Mouse (Mus musculus): ENCODE data around the gene Dok5. TPM values are rescaled to one million over a fixed set of nuclear protein-coding genes. Genes with fewer than 3 reads are reported as not detected.

Gene Dok5
- polyA plus RNA-seq, 1 experiment from 2014 or later, result 0.63 TPM

- H3K4me2 ChIP-seq (replicated peaks; ENCODE audit: low read depth), result no peak overlapping the region
- WGBS, result 73% methylated on average over 2 of the region's 2 CpGs
- H3K36me3 ChIP-seq (ENCODE audit: control insufficient read depth, insufficient read depth), result no peaks in the 10 kb centered on the region
- TF ChIP-seq CTCF (IDR thresholded peaks at IDR 0.05; ENCODE audit: low read depth), result no peak
- H3K9me3 ChIP-seq (ENCODE audit: control insufficient read depth), result no peaks in the 10 kb centered on the region
- ATAC-seq, result no peak
- H3K9ac ChIP-seq (ENCODE audit: low read depth, low read length), result no peak overlapping the region
- H3K4me3 ChIP-seq (ENCODE audit: low read depth, low read length), result no peak overlapping the region
- H3K4me1 ChIP-seq (replicated peaks; ENCODE audit: control insufficient read depth, insufficient read depth, low read length), result no peaks in the 10 kb centered on the region
- H3K27ac ChIP-seq (ENCODE audit: low read depth, low read length), result no peak overlapping the region
- H3K27me3 ChIP-seq (replicated peaks; ENCODE audit: control insufficient read depth, insufficient read depth, low read length), result no peaks in the 10 kb centered on the region
These were observed 11.9 kb downstream of the Dok5 start for GRCm38 (mm10) chr2:170743521-170743920.

- H3K4me3 ChIP-seq (ENCODE audit: low read depth, low read length), result no peak overlapping the region
- no peaks in the 10 kb centered on the region for H3K36me3 ChIP-seq (ENCODE audit: control insufficient read depth, insufficient read depth)
- H3K27me3 ChIP-seq (replicated peaks; ENCODE audit: control insufficient read depth, insufficient read depth, low read length), result no peaks in the 10 kb centered on the region
- no peak for TF ChIP-seq CTCF (IDR thresholded peaks at IDR 0.05; ENCODE audit: low read depth)
- no peak overlapping the region for H3K4me2 ChIP-seq (replicated peaks; ENCODE audit: low read depth)
- H3K4me1 ChIP-seq (replicated peaks; ENCODE audit: control insufficient read depth, insufficient read depth, low read length), result no peaks in the 10 kb centered on the region
- no peaks in the 10 kb centered on the region for H3K9me3 ChIP-seq (ENCODE audit: control insufficient read depth)
- 76% methylated on average over 3 of the region's 3 CpGs for WGBS
- H3K9ac ChIP-seq (ENCODE audit: low read depth, low read length), result no peak overlapping the region
- H3K27ac ChIP-seq (ENCODE audit: low read depth, low read length), result no peak overlapping the region
- ATAC-seq, result no peak
These were observed 17.3 kb downstream of the Dok5 start for GRCm38 (mm10) chr2:170748901-170749300.

- Histone ChIP-seq H3K36me3 (ENCODE audit: control insufficient read depth, insufficient read depth) (no peaks in the 10 kb centered on the region), H3K27me3 (replicated peaks; ENCODE audit: control insufficient read depth, insufficient read depth, low read length) (no peaks in the 10 kb centered on the region), H3K27ac (ENCODE audit: low read depth, low read length) (no peak overlapping the region), H3K4me2 (replicated peaks; ENCODE audit: low read depth) (no peak overlapping the region), H3K4me1 (replicated peaks; ENCODE audit: control insufficient read depth, insufficient read depth, low read length) (no peaks in the 10 kb centered on the region), H3K9me3 (ENCODE audit: control insufficient read depth) (no peaks in the 10 kb centered on the region), H3K9ac (ENCODE audit: low read depth, low read length) (no peak overlapping the region), H3K4me3 (ENCODE audit: low read depth, low read length) (no peak overlapping the region)
- no peak for ATAC-seq
- WGBS, result 60% methylated on average over 10 of the region's 10 CpGs
- TF ChIP-seq CTCF (IDR thresholded peaks at IDR 0.05; ENCODE audit: low read depth), result no peak
These were observed 20.7 kb downstream of the Dok5 start for GRCm38 (mm10) chr2:170752191-170752850.

- no peaks in the 10 kb centered on the region for H3K27me3 ChIP-seq (replicated peaks; ENCODE audit: control insufficient read depth, insufficient read depth, low read length)
- WGBS, result 60% methylated on average over 2 of the region's 2 CpGs
- ATAC-seq, result no peak
- H3K4me3 ChIP-seq (ENCODE audit: low read depth, low read length), result no peak overlapping the region
- TF ChIP-seq CTCF (IDR thresholded peaks at IDR 0.05; ENCODE audit: low read depth), result no peak
- H3K4me1 ChIP-seq (replicated peaks; ENCODE audit: control insufficient read depth, insufficient read depth, low read length), result no peaks in the 10 kb centered on the region
- H3K9me3 ChIP-seq (ENCODE audit: control insufficient read depth), result no peaks in the 10 kb centered on the region
- H3K27ac ChIP-seq (ENCODE audit: low read depth, low read length), result no peak overlapping the region
- no peak overlapping the region for H3K4me2 ChIP-seq (replicated peaks; ENCODE audit: low read depth)
- no peak overlapping the region for H3K9ac ChIP-seq (ENCODE audit: low read depth, low read length)
- no peaks in the 10 kb centered on the region for H3K36me3 ChIP-seq (ENCODE audit: control insufficient read depth, insufficient read depth)
These were observed 24.2 kb downstream of the Dok5 start for GRCm38 (mm10) chr2:170755817-170756216.

- Histone ChIP-seq H3K9me3 (ENCODE audit: control insufficient read depth) (no peaks in the 10 kb centered on the region), H3K36me3 (ENCODE audit: control insufficient read depth, insufficient read depth) (no peaks in the 10 kb centered on the region), H3K9ac (ENCODE audit: low read depth, low read length) (no peak overlapping the region), H3K4me3 (ENCODE audit: low read depth, low read length) (no peak overlapping the region), H3K27me3 (replicated peaks; ENCODE audit: control insufficient read depth, insufficient read depth, low read length) (no peaks in the 10 kb centered on the region), H3K27ac (ENCODE audit: low read depth, low read length) (no peak overlapping the region), H3K4me2 (replicated peaks; ENCODE audit: low read depth) (no peak overlapping the region), H3K4me1 (replicated peaks; ENCODE audit: control insufficient read depth, insufficient read depth, low read length) (no peaks in the 10 kb centered on the region)
- ATAC-seq, result no peak
- WGBS, result 71% methylated on average over 7 of the region's 7 CpGs
- TF ChIP-seq CTCF (IDR thresholded peaks at IDR 0.05; ENCODE audit: low read depth), result no peak
These were observed 25.1 kb downstream of the Dok5 start for GRCm38 (mm10) chr2:170756667-170757066.

- Histone ChIP-seq H3K36me3 (ENCODE audit: control insufficient read depth, insufficient read depth) (no peaks in the 10 kb centered on the region), H3K27me3 (replicated peaks; ENCODE audit: control insufficient read depth, insufficient read depth, low read length) (no peaks in the 10 kb centered on the region), H3K4me3 (ENCODE audit: low read depth, low read length) (no peak overlapping the region), H3K4me1 (replicated peaks; ENCODE audit: control insufficient read depth, insufficient read depth, low read length) (no peaks in the 10 kb centered on the region), H3K9me3 (ENCODE audit: control insufficient read depth) (no peaks in the 10 kb centered on the region), H3K27ac (ENCODE audit: low read depth, low read length) (no peak overlapping the region), H3K4me2 (replicated peaks; ENCODE audit: low read depth) (no peak overlapping the region), H3K9ac (ENCODE audit: low read depth, low read length) (no peak overlapping the region)
- WGBS, result 34% methylated on average over 14 of the region's 14 CpGs
- no peak for TF ChIP-seq CTCF (IDR thresholded peaks at IDR 0.05; ENCODE audit: low read depth)
- no peak for ATAC-seq
These were observed 25.7 kb downstream of the Dok5 start for GRCm38 (mm10) chr2:170757228-170757875.

Measured in intestine, postnatal 0 days (tissue).